Mouse (Mus musculus) lung, adult 2 months (tissue): ENCODE data around the gene Prkg1. TPM values are rescaled to one million over a fixed set of nuclear protein-coding genes. Genes with fewer than 3 reads are reported as not detected.

Source experiments
- DNase-seq: peaks from one replicate; pipeline ENCODE4 v3.0.0; 2022
- H3K4me1 ChIP-seq: fragments of 200-500 bp; 2 replicates; pipeline ENCODE4 v1.6.1; 2011; ENCODE audit warnings: low read length; ENCODE audit not compliant: control insufficient read depth, insufficient read depth
- H3K4me3 ChIP-seq: fragments of 200-500 bp; replicated peaks from 2 replicates; pipeline ENCODE3; 2011; ENCODE audit warnings: low read depth, mild to moderate bottlenecking, control low read depth, low read length; ENCODE audit errors: extremely low read depth
- CTCF ChIP-seq: fragments of 200-500 bp; IDR thresholded peaks from 2 replicates; pipeline ENCODE4 v1.5.1; 2011; ENCODE audit warnings: mild to moderate bottlenecking, low read length, control low read depth; ENCODE audit not compliant: insufficient read depth
- POLR2A ChIP-seq: fragments of 200-500 bp; IDR thresholded peaks from 2 replicates; pipeline ENCODE4 v1.6.1; 2011; ENCODE audit warnings: low read depth, mild to moderate bottlenecking, control low read depth, low read length, borderline replicate concordance; ENCODE audit errors: extremely low read depth
- WGBS: fragments of 180-500 bp; shearing (Covaris S2); methylation state at CpG from one replicate; pipeline ENCODE4 v1.1.7; 2018; 5-methylcytosine and 5-hydroxymethylcytosine counted together
- polyA plus RNA-seq: library from polyadenylated mRNA; depleted of rRNA; stranded (reverse); fragments of >200 nt; gene quantifications from 2 replicates; pipeline ENCODE4 v1.2.3, GENCODE M21; 2012

The Prkg1 gene
- polyA plus RNA-seq, 1 experiment, result 6.0 TPM

GRCm38 (mm10) chr19:31170985-31171384, 593.8 kb downstream of the Prkg1 start:
- WGBS, result 47% methylated on average over 1 of the region's 1 CpGs
- TF ChIP-seq POLR2A (no peak), CTCF (no peak)
- Histone ChIP-seq H3K4me1 (no peaks in the 10 kb centered on the region), H3K4me3 (no peak overlapping the region)
- no peak for DNase-seq

- no peak overlapping the region for H3K4me3 ChIP-seq
- DNase-seq, result no peak
- TF ChIP-seq POLR2A (no peak), CTCF (no peak)
- H3K4me1 ChIP-seq, result no peaks in the 10 kb centered on the region
- 82% methylated on average over 6 of the region's 6 CpGs for WGBS
These were observed 605.8 kb downstream of the Prkg1 start for GRCm38 (mm10) chr19:31158944-31159460.

GRCm38 (mm10) chr19:31153399-31153798, 611.4 kb downstream of the Prkg1 start:
- no peak overlapping the region for H3K4me3 ChIP-seq
- TF ChIP-seq POLR2A (no peak), CTCF (no peak)
- no peaks in the 10 kb centered on the region for H3K4me1 ChIP-seq
- DNase-seq, result no peak
- WGBS, result 49% methylated on average over 5 of the region's 5 CpGs

GRCm38 (mm10) chr19:31149902-31150301, 614.9 kb downstream of the Prkg1 start:
- no peak for DNase-seq
- no peak for TF ChIP-seq CTCF
- no peak for TF ChIP-seq POLR2A
- no peaks in the 10 kb centered on the region for H3K4me1 ChIP-seq
- WGBS, result 98% methylated on average over 2 of the region's 2 CpGs
- H3K4me3 ChIP-seq, result no peak overlapping the region

- no peak for DNase-seq
- H3K4me1 ChIP-seq, result no peaks in the 10 kb centered on the region
- WGBS, result 87% methylated on average over 2 of the region's 2 CpGs
- TF ChIP-seq POLR2A, result no peak
- no peak for TF ChIP-seq CTCF
- H3K4me3 ChIP-seq, result no peak overlapping the region
These were observed 617.4 kb downstream of the Prkg1 start for GRCm38 (mm10) chr19:31147457-31147856.

- no peak for TF ChIP-seq POLR2A
- TF ChIP-seq CTCF, result no peak
- WGBS, result 61% methylated on average over 3 of the region's 3 CpGs
- Histone ChIP-seq H3K4me3 (no peak overlapping the region), H3K4me1 (no peaks in the 10 kb centered on the region)
- no peak for DNase-seq
These were observed 618.7 kb downstream of the Prkg1 start for GRCm38 (mm10) chr19:31146156-31146555.

GRCm38 (mm10) chr19:31141905-31142304, 622.9 kb downstream of the Prkg1 start:
- Histone ChIP-seq H3K4me1 (no peaks in the 10 kb centered on the region), H3K4me3 (no peak overlapping the region)
- no peak for TF ChIP-seq CTCF
- TF ChIP-seq POLR2A, result no peak
- 84% methylated on average over 7 of the region's 7 CpGs for WGBS
- no peak for DNase-seq

- TF ChIP-seq POLR2A (no peak), CTCF (no peak)
- WGBS, result 34% methylated on average over 2 of the region's 2 CpGs
- no peak for DNase-seq
- Histone ChIP-seq H3K4me1 (no peaks in the 10 kb centered on the region), H3K4me3 (no peak overlapping the region)
These were observed 628.5 kb downstream of the Prkg1 start for GRCm38 (mm10) chr19:31136316-31136715.

- H3K4me3 ChIP-seq, result no peak overlapping the region
- DNase-seq, result no peak
- TF ChIP-seq CTCF (no peak), POLR2A (no peak)
- H3K4me1 ChIP-seq, result no peaks in the 10 kb centered on the region
- WGBS, result 80% methylated on average over 8 of the region's 8 CpGs
These were observed 632.2 kb downstream of the Prkg1 start for GRCm38 (mm10) chr19:31132614-31133013.

- TF ChIP-seq CTCF, result no peak
- TF ChIP-seq POLR2A, result no peak
- H3K4me1 ChIP-seq, result no peaks in the 10 kb centered on the region
These were observed 640.2 kb downstream of the Prkg1 start for GRCm38 (mm10) chr19:31124628-31125027.

GRCm38 (mm10) chr19:31114690-31115089, 650.1 kb downstream of the Prkg1 start:
- TF ChIP-seq POLR2A (no peak), CTCF (no peak)
- no peaks in the 10 kb centered on the region; the same call in 1 of the 2 replicates for H3K4me1 ChIP-seq

More at GRCm38 (mm10) chr19:31124628-31125027, 640.2 kb downstream of the Prkg1 start:
- no peak for DNase-seq
- no peak overlapping the region for H3K4me3 ChIP-seq
- WGBS, result 73% methylated on average over 3 of the region's 3 CpGs

More at GRCm38 (mm10) chr19:31114690-31115089, 650.1 kb downstream of the Prkg1 start:
- DNase-seq, result no peak
- 23% methylated on average over 4 of the region's 4 CpGs for WGBS
- no peak overlapping the region for H3K4me3 ChIP-seq
